Mouse (Mus musculus): ENCODE results near the gene Nktr.

Nktr gene

GRCm38 (mm10) chr9:121707801-121708200 is 11.2 kb upstream of the Nktr start:
- no peak for DNase-seq (ENCODE audit: low read depth)

- no peak for DNase-seq (ENCODE audit: low read depth)
Observed at GRCm38 (mm10) chr9:121708506-121709486, 10.2 kb upstream of the Nktr start.

- DNase-seq (ENCODE audit: low read depth) = peak; percentile 99
Observed at GRCm38 (mm10) chr9:121709898-121710583, 8.9 kb upstream of the Nktr start, which contains the start of gene Ss18l2. Gene Ss18l2, plus strand, starts transcription at chr9:121710329.

- DNase-seq (ENCODE audit: low read depth) = peak; percentile 37
Observed at GRCm38 (mm10) chr9:121710584-121710975, 8.4 kb upstream of the Nktr start.

GRCm38 (mm10) chr9:121717048-121717447 is 1.9 kb upstream of the Nktr start:
- DNase-seq (ENCODE audit: low read depth) = no peak

- DNase-seq (ENCODE audit: low read depth) = no peak
Observed at GRCm38 (mm10) chr9:121718070-121718705, 781 bp upstream of the Nktr start.

GRCm38 (mm10) chr9:121719347-121720331 is 670 bp downstream of the Nktr start:
- peak; percentile 66 for DNase-seq (ENCODE audit: low read depth)

- no peak for DNase-seq (ENCODE audit: low read depth)
Observed at GRCm38 (mm10) chr9:121740490-121740889, 21.5 kb downstream of the Nktr start.

GRCm38 (mm10) chr9:121741168-121741567 is 22.2 kb downstream of the Nktr start:
- no peak for DNase-seq (ENCODE audit: low read depth)

- DNase-seq (ENCODE audit: low read depth) = no peak
Observed at GRCm38 (mm10) chr9:121744051-121744450, 25.1 kb downstream of the Nktr start.

GRCm38 (mm10) chr9:121752774-121753173 is 33.8 kb downstream of the Nktr start:
- DNase-seq (ENCODE audit: low read depth) = no peak

GRCm38 (mm10) chr9:121754624-121755023 is 35.7 kb downstream of the Nktr start:
- DNase-seq (ENCODE audit: low read depth) = no peak

- no peak for DNase-seq (ENCODE audit: low read depth)
Observed at GRCm38 (mm10) chr9:121756785-121757184, 37.8 kb downstream of the Nktr start.

GRCm38 (mm10) chr9:121757432-121757831 is 38.5 kb downstream of the Nktr start:
- peak; percentile 75 for DNase-seq (ENCODE audit: low read depth)

- DNase-seq (ENCODE audit: low read depth) = peak; percentile 90
Observed at GRCm38 (mm10) chr9:121757835-121758814, 39.2 kb downstream of the Nktr start.

GRCm38 (mm10) chr9:121759091-121760081 is 40.4 kb downstream of the Nktr start, which contains the start of gene Zfp651:
Gene Zfp651, plus strand, starts transcription at chr9:121759330.
- DNase-seq (ENCODE audit: low read depth) = peak; percentile 78

- DNase-seq (ENCODE audit: low read depth) = peak; percentile 92
Observed at GRCm38 (mm10) chr9:121760271-121761090, 41.5 kb downstream of the Nktr start.
